Mouse (Mus musculus) naive thymus-derived CD4-positive, alpha-beta T cell, adult 2 months (primary cell): ENCODE results near the gene Ehd3.
"Not testable (repeated sequence)": the region's sequence is repeated elsewhere in the genome, so short reads cannot be mapped to it uniquely, and the experiment has no call there.

Experiments used
- DNase-seq: peaks from one replicate; pipeline ENCODE4 v3.0.0-alpha.2; 2011; ENCODE audit warnings: low read depth

Ehd3 gene

DNA sequence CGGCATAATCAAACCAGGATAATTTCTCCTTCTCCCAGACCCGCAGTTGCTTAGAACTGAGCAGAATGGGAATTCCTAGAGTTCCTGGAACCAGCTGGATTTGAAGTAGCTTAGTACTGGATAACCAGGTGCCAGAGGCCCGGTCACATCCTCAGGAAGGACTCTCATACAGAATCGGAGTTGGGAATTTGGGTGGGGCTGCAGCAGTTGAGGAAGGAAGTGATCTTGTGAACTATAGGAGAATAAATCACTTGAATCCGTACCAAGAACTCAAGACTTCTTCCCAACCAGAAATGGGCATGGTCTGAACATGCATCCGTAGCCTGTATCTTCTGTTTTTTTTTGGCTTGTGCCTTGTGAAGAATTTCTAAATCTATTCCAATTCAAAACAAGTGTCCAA lies 22.2 kb downstream of the Ehd3 start:
- no peak for DNase-seq

DNA sequence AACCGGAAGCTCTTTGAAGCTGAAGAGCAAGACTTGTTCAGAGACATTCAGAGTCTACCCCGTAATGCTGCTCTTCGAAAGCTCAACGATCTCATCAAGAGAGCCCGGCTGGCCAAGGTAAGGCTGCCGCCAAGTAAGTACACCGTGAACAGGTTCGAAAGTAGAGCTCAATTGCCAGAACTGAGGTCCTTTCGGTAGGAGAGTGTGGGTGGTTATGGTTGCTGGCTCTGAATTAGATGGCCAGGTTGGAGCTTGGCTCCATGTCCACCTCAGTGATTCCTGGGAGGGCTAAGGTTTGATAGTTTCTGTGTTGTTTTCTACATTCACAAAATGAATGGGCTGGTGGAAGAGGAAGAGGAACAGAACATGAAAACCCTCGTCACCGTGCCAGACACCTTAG lies 23.5 kb downstream of the Ehd3 start:
- no peak for DNase-seq

DNA sequence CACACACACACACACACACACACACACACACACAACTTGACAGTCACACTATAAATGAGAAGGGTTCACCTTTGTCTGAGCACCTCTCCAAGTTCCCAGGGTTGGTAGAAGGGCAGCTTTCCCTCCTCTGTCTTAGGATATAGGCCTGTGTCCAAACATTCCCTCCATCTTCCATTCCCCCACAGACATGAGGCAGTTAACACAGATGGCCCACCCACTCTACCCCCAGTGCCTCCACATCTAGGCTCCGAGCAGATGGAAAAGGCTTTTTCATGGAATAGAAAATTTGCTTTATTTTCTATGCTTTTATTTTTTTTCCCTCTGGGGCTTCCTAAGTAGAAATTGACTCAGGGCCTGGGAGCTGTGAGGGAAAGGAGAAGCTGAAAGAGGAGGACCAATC lies 26.6 kb downstream of the Ehd3 start:
- no peak for DNase-seq

DNA sequence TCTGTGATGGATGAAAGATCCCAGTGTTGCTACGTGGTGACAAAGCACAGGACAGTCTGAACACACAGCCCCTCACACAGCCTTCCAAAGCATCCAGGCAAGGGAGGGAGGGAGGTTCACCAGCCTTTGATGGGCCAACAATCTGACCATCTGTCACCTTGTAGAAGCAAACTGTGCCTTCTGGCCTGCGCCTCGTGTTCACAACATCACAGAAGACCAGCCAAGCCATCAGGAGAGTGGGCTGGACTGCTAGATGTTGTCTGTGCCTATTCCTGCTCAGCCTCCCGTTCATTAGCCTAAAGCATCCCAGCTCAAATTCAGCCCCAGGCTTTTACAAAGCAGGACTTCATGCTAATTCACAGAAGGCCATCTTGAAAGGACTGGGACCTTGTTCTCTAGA lies 27.5 kb downstream of the Ehd3 start:
- no peak for DNase-seq

DNA sequence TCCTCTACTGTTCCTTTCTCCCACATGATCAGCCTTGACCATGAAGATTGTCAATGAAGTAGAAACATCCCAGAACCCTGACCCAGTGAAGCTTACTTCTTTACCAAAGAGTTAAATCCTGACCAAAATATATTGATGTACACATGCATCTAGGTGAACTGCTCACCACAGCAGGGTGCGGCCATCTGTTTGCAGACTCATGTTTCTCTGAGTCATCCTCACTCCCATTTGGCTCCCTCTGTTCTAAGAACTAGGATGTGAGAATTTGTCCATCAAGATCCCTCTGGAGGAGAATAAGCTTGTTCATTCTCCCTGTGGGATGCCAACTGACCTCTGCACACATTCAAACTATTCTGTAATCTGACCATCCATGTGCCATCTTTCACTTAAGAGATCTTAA lies 29.0 kb downstream of the Ehd3 start:
- no peak for DNase-seq

DNA sequence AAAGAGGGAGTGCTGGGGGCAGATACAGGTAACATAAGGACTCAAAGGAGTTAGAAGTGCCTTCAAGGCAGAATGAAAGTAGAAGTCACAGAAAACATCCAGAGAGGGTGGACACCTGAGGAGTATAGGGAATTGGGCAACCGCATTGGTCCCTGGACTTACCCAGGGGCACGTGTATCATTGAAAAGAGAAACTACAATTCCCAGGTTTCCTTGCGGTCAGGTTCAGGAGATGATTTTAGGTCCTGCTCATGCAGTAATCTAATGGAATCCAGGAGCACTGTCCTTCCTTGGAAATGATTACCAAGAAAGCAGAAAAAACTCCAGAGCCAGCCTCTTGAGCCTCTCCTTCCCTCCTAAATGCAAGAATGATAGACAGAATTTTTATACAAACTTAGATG lies 29.5 kb downstream of the Ehd3 start:
- no peak for DNase-seq

DNA sequence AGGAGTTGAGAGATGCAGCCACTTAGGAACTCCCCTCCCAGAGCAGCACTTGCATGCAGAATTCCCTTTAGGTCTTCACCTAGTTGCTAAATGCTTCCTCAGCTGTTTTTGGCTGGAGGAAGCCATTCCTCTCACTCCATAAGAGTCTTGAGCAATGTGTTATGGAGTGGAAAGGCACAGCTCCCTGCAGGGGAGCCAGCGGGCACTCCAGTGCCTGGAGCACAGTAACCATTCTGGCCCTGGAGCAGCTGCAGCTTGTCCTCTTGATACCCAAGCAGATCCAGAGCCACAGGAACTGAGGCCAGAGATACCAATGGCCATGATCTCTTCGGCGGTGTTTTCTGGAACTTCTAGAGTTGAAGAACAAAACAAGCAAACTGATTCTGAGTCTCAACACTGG lies 32.7 kb downstream of the Ehd3 start:
- DNase-seq, result no peak

DNA sequence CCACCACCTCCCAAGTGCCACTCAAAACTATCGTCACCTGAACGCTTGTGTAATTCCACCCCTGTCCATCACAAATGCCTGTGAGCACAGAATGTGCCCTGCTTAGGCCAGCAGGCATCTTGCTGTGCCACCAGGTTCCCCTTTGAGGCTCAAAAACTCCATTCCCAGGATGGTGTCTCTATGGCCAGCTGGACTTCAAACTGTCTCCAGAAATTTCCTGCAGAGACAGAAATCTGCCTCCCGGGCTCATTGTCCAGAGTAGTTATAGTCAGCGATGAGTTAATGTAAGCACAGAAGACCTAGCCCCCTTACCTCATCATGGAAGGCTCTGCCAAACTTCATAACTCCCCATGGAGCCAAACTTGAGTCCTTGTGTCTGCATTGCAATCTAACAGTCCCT lies 33.3 kb downstream of the Ehd3 start:
- DNase-seq, result no peak

DNA sequence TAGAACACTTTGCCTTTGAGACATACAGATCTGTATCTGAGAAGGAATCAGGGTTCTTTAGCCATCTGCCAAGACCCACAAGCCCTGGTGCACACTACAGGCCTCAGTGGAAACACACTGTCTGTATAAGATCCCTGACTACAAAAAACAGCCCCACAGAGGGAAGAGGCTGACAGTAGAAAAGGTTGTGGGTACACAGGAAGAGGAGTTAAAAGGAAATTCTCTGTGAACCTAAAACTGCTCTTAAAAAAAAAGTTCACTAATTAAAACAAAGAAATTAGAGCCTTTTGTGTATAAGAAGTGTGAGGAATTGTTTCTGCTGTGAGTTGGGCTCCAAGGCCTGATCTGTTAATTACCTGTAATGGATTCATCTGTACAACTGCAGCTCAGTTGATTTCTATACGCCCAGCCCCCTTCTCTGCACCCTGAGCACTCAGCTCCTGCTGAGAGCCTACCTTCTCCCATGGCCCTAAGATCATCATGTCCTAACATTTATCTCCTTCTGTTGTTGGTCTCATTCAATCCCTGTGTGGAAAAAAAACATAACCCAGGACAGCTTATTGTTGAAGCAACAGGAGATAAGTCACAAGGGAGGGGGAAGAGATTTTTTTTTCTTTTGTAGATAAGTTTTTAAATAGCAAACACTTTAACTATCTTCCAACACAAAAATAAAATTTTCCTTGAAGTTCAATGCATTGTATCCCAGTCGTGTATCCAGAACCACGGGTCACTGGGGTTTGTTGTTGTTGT lies 35.3 kb downstream of the Ehd3 start:
- peak; percentile 52 for DNase-seq

DNA sequence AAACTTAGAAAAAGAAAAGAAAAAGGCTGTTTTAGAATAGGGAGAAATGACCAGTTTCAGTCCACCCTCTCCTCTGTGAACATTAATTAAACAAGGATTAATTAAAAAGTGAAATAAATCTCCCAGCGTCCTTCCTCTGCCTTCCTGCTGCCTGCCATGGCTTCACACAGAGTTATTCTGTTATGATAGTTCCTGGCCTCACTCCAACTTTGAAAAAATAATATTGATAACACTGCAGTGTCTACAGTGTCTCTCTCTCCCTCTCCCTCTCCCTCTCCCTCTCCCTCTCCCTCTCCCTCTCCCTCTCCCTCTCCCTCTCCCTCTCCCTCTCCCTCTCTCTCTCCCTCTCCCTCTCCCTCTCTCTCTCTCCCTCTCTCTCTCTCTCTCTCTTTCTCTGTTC lies 35.9 kb downstream of the Ehd3 start:
- not testable (repeated sequence) for DNase-seq

DNA sequence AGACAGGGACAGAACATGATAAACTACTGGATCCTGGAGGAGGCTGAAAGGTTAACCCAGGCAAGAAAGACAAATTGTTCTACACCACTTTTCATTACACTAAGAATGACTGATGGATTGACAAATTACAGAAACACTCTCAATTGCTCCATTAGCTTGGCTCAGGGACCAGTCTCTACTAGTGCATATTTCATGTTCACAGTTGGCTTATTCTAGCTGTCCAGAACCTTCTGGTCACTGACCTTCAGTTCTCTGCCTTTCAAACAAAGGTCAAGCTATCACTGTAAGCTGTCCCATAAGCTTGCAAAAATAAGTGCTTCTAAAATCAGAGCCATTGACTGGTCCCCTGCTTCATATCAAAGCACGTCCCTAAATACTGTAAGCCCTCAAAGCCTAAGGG lies 39.0 kb downstream of the Ehd3 start:
- DNase-seq, result no peak

DNA sequence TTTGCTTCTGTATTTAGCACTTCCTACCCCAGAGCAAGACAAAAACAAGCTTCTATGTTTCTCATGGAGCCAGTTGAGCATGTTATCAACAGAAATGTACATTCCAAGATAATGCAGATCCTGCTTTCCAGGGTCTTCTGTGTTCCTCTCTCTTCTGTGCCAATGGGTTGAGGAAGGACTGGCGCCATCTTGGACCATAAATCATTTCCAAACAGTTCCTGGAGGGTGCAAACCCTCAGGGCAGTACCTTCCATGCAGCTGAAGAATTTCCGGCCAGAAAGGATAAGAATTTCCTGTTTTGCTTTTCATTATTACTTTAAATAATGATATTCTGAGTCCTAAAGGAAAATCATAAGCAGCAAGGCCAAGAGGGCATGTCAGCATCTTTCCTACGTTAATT lies 41.7 kb downstream of the Ehd3 start:
- DNase-seq, result no peak

DNA sequence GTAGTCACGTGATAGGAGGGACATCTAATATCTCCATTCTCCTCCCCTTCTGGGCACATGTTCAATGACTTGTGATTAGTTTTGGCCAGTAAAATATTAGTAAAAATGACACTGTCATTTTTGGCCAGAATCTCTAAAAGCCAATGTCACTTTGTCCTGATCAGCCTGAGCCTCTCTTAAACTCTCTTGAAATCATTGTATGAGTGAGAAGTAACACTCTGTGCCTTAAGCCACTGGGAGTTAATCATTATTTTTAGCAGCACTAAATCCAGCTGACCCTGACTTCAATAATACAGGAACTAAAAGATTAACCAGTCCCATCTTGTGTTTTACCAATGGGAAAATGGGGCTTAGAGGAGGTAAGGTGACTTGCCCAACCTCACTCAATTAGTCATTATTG lies 43.5 kb downstream of the Ehd3 start:
- DNase-seq, result no peak

DNA sequence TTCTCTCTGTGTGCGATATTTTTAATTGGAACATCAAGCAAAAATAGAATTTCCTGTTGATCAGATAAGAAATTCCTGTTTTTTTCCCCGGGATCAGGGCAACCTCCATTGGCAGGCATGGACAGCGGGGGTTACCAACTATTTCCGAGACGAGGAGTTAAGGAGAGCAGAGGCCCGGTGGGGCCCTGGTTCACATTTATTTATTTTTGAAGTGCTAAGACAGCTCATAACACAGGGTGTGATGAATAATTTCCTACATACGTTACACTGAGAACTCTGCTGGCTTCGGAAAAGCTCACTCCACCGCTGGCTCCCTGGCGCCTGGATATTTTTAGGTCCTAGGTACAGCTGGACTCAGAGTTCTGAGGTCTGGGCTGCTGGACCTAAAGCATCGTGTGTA lies 49.1 kb downstream of the Ehd3 start:
- no peak for DNase-seq

DNA sequence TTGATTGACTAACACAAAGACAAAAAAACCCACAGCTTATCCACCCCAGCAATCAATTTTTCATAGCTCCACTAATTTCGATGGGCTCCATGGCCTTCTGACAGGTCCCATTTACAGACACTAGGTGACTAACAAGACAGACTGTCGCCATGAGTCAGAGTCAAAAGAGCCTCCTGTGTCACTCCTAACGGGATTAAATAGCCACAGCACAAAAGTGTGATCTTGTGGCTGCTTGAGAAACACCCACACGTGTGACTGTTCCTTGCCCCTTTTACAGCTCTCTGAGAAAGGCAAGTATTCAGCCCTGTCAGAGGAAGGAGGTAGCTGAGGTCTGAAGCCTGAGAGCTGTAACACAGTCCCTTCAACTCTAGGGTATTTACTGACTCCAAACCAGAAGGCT lies 49.8 kb downstream of the Ehd3 start:
- no peak for DNase-seq

DNA sequence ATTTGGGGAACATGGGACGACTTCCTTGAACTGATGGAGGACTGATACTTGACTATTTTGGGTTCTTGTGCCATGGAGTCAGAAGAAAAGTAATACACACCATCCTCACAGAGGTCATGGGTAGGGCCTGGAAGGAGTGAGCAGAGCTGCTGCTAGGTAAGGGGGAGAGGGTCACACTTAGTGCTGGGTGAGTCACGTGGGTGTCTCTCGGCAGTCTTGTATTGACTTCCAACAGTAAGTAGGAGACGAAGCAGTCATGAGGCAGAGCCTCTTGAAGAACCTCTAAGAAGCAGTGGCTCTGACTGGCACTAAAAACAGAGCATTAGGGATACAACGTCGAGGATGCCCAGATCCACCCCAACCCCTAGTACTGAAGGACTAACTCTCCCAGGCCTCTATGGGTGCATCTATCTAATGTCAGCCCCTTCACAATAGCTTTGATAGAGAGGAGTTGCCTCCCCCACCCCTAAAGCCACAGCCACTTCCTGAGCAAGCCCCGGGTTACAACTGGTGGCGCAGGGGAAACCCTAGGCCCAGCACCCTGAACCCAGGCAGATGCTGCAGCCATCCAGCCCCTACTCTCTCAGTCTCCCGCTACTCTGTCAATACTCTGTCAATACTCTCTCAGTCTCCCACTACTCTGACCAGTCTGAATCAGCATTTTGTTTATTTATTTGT lies 65.2 kb downstream of the Ehd3 start:
- peak; percentile 73 for DNase-seq

DNA sequence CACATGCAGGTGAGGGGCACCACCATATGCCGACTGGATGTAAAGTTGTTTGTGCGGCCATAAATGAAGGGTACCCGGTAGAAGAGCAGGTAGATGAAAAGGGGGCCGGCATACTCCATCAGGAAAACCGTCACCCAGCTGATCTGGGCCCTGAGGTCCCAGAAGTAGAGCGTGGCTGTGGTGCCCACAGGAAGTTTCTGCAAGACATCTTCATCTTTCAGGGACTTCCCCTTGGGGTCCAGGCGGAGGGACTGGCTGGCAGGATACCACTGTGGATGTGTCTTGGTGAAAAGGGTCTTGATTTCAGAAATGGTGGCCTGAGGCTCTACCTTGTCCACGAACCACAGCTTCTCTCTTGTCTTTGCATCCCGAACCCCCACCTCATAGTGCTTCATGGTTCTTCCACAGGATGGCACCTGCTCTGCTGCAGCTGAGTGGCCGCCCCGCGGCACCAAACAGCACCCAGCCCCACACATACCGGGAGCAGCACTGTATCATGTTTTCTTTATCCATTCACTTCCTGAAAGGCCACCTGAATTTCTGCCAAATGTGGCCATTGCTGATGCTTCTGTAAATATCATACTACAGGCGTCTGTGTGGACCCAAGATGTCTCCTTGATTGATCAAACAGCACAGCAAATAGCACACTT lies 67.1 kb downstream of the Ehd3 start:
- DNase-seq, result no peak

DNA sequence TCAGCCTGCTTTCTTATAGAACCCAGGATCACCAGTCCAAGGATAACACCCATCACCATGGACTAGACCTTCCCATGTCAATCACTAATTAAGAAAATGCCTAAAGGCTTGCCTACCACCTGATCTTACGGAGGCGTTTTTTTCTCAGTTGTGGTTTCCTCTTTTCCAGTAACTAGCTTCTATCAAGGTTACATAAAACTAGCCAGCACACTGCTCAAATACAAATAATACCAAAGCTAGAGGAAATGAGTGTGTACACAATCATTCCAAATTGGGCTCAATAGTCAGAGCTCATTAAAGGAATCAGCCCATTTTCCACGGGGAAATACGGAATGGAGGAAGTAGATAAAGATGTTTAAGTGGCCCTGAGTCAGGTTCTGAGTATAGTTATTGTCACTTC lies 71.3 kb downstream of the Ehd3 start:
- DNase-seq, result peak; percentile 46

DNA sequence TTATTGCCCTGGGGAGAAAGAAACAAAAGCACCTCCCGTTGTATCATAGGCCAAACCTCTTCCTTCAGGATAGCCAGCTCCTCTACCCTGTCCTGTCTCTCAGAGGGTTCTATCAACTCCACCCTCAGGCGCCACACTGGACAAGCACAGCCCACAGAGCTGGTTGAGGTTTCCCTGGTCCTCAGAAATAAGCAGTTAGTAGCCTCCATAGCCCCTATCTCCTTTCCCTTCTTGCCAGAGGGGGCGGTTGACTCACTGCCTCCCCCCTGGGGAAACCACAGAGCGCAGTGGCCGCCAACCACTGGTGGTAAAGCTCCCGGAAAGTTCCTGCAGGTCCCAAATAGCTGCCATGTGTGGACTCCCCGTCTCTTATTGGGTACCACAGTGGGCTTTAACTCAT lies 71.7 kb downstream of the Ehd3 start:
- DNase-seq, result no peak

DNA sequence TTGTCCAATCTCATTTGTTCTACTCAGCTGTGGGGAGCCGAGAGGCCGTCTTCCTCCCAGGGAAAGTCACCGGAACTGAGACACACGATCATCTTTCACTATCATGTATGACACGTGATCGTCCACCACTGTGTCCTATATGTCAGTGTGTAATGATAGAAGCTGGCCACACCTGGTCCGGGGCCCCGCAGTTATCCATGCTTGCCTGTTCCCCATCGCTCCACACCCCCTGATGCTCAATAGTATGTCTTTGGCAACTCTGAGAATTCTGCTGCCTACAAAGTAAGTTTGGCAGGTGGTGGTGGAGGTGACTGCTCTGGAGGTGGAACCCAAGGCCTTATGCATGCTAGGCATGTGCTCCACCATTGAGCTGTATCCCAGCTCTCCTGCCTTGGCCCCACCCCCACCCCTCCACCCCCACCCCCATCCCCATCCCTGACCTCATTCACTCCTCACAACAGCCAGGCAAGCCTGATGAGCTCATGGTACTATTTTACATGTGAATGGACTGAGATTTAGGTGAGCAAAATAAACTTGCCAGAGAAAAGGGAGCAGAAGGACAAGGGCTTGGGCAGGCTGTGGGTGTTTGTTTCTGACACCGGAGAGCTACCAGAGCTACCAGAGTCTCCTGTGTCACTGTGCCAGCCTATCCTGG lies 75.5 kb downstream of the Ehd3 start:
- DNase-seq, result no peak

DNA sequence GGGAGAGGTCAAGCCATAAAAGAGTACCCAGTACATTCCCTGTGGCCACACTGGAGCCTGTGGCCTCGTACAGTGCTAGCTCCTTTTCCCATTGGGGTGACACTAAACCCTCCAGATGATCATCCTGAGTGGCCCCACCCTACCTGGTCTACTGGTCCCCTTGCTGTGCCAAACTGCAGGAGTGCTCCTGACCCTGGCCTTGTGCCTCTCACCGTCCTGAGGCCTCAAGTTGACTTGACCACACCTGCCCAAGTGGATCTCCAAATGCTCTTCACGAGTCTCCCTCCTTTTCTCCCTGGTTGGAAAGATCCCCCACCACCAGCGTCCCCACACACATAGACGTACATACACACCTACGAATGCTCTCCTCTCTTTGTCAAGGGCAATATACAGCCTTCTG lies 76.4 kb downstream of the Ehd3 start:
- DNase-seq, result no peak

DNA sequence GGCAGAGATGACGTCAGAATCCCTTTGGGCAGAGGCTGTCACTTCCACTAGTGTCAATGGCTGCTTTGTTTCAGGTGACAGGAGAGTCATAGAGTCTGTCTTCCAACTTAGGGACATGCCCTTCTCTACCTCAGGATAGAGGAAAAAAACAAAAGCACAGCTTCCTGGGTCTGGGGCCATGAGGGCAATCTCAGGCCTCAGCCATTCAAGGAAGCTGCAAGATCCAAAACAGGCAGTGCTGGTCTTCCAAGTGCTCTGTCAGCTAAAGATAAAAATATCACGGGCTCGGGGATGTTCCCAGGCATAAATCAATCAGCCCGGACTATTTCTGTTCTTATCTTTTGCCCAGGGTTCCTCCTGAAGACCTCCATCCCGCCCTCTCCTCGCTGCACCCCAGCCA lies 77.4 kb downstream of the Ehd3 start:
- no peak for DNase-seq
